Mouse (Mus musculus) forebrain, embryonic 11.5 days (tissue): Measurements from ENCODE around the gene Gpc5. TPM values are rescaled to one million over a fixed set of nuclear protein-coding genes. Genes with fewer than 3 reads are reported as not detected.

Source experiments
- ATAC-seq: fragments of 200-750 bp; cut with Nextera tagmentation; replicated peaks from 2 replicates; pipeline ENCODE4 v1.8.0; 2017; ENCODE audit warnings: moderate TSS enrichment; ENCODE audit not compliant: low FRiP score
- DNase-seq: peaks from one replicate; pipeline ENCODE4 v3.0.0-alpha.2; 2017; ENCODE audit warnings: low spot score
- H3K27ac ChIP-seq: fragments of 300-500 bp; sonication (generic); 2 replicates; pipeline ENCODE4 v1.5.1; 2014; ENCODE audit warnings: low read depth, low read length
- H3K27me3 ChIP-seq: fragments of 300-500 bp; sonication (generic); 2 replicates; pipeline ENCODE4 v1.6.1; 2014; ENCODE audit warnings: mild to moderate bottlenecking, low read length, mixed read lengths; ENCODE audit not compliant: control insufficient read depth, insufficient read depth
- H3K36me3 ChIP-seq: fragments of 300-500 bp; sonication (generic); 2 replicates; pipeline ENCODE4 v1.6.1; 2014; ENCODE audit warnings: mild to moderate bottlenecking, low read length, moderate library complexity, mixed read lengths; ENCODE audit not compliant: control insufficient read depth, insufficient read depth
- H3K4me1 ChIP-seq: fragments of 300-500 bp; sonication (generic); replicated peaks from 2 replicates; pipeline ENCODE4 v1.6.1; 2014; ENCODE audit warnings: low read length, mixed read lengths; ENCODE audit not compliant: control insufficient read depth, insufficient read depth
- H3K4me2 ChIP-seq: fragments of 300-500 bp; sonication (generic); 2 replicates; pipeline ENCODE4 v1.6.1; 2014; ENCODE audit warnings: low read depth, mild to moderate bottlenecking, low read length, moderate library complexity, mixed read lengths; ENCODE audit not compliant: severe bottlenecking
- H3K4me3 ChIP-seq: fragments of 300-500 bp; sonication (generic); 2 replicates; pipeline ENCODE4 v1.5.1; 2014; ENCODE audit warnings: low read depth, low read length
- H3K9ac ChIP-seq: fragments of 300-500 bp; sonication (generic); 2 replicates; pipeline ENCODE4 v1.6.1; 2014; ENCODE audit warnings: low read length
- H3K9me3 ChIP-seq: fragments of 300-500 bp; sonication (generic); 2 replicates; pipeline ENCODE4 v1.6.1; 2016; ENCODE audit warnings: low read length, mixed read lengths; ENCODE audit not compliant: control insufficient read depth
- WGBS: fragments of 180-500 bp; shearing (Covaris S2); extraction: QIAGEN DNeasy Blood & Tissue Kit; methylation state at CpG from one replicate; pipeline ENCODE4 v1.1.7; 2014; 5-methylcytosine and 5-hydroxymethylcytosine counted together
- polyA plus RNA-seq: library from polyadenylated mRNA; unstranded; fragments of >200 nt; fragmentation: Nextera tagmentation; extraction: Ambion mirVana; gene quantifications from 2 replicates; pipeline ENCODE4 v1.2.1, GENCODE M21; 2014

Gpc5 gene
- polyA plus RNA-seq, 1 experiment from 2014 or later = 0.48 TPM

DNA sequence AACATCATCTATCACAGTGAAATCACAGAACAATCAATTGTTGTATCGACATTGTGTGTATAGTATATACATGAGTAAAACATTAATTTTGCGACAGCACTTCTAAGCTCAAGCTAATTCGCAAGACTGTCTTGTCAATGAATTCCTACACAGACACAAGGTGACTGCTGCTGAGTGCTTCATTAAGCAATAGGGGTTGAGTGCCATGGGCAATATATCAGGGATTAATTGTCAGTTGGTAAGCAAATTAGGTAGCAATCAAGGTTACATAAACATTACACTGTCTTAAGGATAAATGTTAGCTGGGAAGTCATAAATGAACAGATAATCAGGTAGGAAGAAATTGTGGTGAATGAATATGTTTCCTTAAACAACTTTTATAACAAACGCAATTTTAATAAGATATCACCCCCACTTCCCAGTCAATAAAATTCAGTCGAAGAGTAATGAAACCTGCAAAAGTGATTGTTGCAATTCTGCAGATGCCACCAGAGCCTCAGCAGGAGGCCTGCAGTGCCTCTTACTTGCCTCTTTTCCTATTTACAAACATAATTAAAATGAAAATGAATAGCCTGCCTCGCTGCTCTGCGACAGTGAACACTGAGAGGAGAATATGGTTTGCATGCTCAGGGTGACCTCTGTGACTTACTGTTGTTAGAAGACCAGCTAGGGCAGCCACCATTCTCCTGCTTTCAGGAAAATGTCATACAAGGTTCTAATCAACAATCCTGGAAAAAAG lies 539.3 kb downstream of the Gpc5 start:
- H3K9me3 ChIP-seq = no peaks in the 10 kb centered on the region
- 78% methylated on average over 7 of the region's 7 CpGs for WGBS

DNA sequence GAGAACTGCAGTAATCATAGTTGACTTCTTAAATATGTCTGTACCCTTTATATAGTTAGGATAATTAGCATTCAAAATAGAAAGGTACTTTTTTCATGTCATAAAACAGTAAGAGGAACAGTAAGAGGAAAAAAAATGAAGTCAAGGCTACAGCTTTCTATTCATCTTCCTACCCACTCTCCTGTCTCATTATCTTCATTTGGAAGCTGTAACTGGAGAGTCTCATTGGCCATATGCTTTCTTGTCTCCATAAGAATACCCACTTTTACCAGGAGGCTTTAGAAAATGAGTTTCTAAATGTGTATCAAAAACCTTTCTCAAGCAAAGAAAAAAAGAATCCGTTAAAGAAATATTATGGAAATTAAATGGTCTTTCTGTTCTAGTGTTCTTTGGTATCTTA lies 541.3 kb downstream of the Gpc5 start:
- H3K9ac ChIP-seq = no peak overlapping the region
- ATAC-seq = no peak
- 94% methylated on average over 1 of the region's 1 CpGs for WGBS

More for the DNA sequence above, 539.3 kb downstream of the Gpc5 start:
- Histone ChIP-seq H3K4me1 (no peaks in the 10 kb centered on the region), H3K4me3 (no peak overlapping the region), H3K4me2 (no peak overlapping the region), H3K27me3 (no peaks in the 10 kb centered on the region), H3K36me3 (no peaks in the 10 kb centered on the region), H3K27ac (no peak overlapping the region), H3K9ac (no peak overlapping the region)
- DNase-seq = no peak
- ATAC-seq = no peak

DNA sequence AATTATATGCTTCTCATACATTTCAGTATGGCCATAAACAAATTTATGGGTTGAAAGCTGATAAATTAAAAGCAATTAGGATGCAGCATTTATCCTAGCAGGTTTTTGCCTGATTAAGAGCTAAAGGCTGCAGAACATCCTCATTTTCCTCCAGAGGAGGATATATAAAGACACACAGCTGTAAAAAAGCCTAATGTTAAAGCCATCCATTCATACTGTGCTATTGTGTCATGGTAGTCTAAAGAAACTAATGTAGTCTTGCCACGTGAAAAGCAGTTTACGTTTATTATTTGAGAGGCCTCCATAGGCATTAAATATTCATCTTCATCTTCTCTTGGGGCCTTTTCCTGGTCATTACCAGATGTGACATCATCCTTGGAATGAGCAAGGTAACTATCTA lies 587.9 kb downstream of the Gpc5 start:
- Histone ChIP-seq H3K27me3 (no peaks in the 10 kb centered on the region), H3K4me1 (no peaks in the 10 kb centered on the region), H3K4me3 (no peak overlapping the region), H3K27ac (no peak overlapping the region), H3K9ac (no peak overlapping the region), H3K4me2 (no peak overlapping the region), H3K36me3 (no peaks in the 10 kb centered on the region), H3K9me3 (no peaks in the 10 kb centered on the region)
- WGBS = 78% methylated on average over 2 of the region's 2 CpGs
- no peak for ATAC-seq
- no peak for DNase-seq

More for the DNA sequence above, 541.3 kb downstream of the Gpc5 start:
- no peak for DNase-seq
- Histone ChIP-seq H3K4me3 (no peak overlapping the region), H3K4me1 (no peaks in the 10 kb centered on the region), H3K4me2 (no peak overlapping the region), H3K27ac (no peak overlapping the region), H3K36me3 (no peaks in the 10 kb centered on the region), H3K9me3 (no peaks in the 10 kb centered on the region), H3K27me3 (no peaks in the 10 kb centered on the region)

DNA sequence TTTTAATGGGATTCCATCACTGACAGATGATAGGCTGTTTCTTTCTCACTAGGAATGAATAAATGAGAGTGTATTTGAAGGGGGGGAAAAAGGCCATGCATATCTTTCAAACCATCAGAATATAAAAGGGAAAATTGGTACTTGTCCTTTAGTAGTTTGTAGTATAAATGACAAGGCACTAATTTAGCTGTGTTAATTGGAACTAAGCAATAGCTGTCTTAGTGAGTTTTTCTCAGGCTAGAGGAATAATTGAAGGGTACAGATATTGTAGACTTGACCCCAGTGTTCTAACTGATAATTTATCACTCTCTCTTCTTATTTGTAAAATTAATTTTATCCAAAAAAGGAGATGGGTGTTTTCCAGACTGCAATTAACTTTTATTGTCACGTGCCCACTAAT lies 654.0 kb downstream of the Gpc5 start:
- DNase-seq (no peak), ATAC-seq (no peak)
- no peaks in the 10 kb centered on the region for H3K4me1 ChIP-seq
- no peak overlapping the region for H3K4me2 ChIP-seq
- no peak overlapping the region for H3K27ac ChIP-seq
- H3K9ac ChIP-seq = no peak overlapping the region
- no peaks in the 10 kb centered on the region for H3K27me3 ChIP-seq
- no peaks in the 10 kb centered on the region for H3K36me3 ChIP-seq
- 75% methylated on average over 1 of the region's 1 CpGs for WGBS
- no peak overlapping the region for H3K4me3 ChIP-seq
- no peaks in the 10 kb centered on the region for H3K9me3 ChIP-seq

DNA sequence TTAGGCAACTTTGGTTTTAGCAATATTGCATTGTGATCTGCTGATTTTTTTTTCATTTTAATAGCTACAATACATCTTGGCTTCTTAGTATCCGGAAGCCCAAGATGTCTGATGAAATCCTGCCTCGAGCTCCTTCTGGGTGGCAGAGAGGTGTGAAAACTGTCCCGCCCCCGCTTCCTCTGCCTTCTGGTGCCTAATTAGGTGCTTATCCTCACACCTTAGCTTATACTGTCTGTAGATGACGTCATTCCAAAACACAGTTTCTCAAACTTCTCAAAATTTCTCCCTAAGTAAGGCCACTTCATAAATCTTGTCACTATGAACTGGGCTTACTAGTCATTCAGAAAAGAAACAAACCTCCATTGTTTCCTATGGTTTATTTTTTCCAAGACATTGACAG lies 668.2 kb downstream of the Gpc5 start:
- DNase-seq (no peak), ATAC-seq (no peak; the same call in 1 of the 2 replicates)
- H3K4me1 ChIP-seq = no peaks in the 10 kb centered on the region
- WGBS = 78% methylated on average over 5 of the region's 5 CpGs
- H3K4me2 ChIP-seq = no peak overlapping the region
- H3K27me3 ChIP-seq = no peaks in the 10 kb centered on the region
- no peaks in the 10 kb centered on the region for H3K9me3 ChIP-seq
- H3K4me3 ChIP-seq = no peak overlapping the region
- no peak overlapping the region for H3K27ac ChIP-seq
- H3K9ac ChIP-seq = no peak overlapping the region
- no peaks in the 10 kb centered on the region for H3K36me3 ChIP-seq

DNA sequence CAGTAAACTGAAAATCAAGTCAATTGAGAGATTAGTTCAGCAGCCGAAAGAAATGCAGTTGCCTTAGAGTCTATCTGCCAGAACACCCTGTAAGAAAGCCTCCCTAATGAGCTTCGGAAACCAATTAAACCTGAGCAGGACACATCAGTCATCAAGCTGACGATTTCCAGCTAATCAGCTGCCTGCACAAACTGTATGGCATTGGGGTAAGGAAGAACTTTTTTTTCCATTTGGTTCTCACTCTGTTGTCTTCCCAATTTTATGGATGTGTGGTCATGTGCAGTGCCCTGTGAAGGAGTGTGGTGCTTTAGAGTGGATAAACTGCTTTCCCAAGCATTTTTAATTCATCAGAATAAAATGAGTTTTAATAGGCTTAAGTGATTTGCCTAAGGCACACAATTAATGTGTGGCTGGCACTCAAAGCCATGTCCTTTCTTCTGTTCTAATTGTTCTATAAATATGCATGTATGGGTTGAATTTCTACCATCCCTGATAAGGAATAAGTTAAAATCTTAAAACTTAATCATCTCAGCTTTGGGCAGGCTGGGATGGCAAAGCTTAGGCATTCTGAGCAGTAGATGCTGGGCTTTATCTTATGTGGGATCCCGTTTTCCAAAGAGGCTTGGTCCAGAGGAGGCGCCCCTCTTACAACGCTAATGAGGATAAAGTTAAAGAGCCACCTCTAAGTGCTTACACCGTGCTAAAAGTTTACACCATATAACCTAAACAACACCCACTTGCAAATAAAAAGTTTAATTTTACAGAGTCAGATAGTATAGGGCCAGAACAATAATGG lies 687.6 kb downstream of the Gpc5 start:
- Histone ChIP-seq H3K36me3 (no peaks in the 10 kb centered on the region), H3K27ac (no peak overlapping the region), H3K9ac (no peak overlapping the region), H3K4me2 (0 out of 2 replicates have a peak overlapping the region, but pooled peaks have one; percentile 2), H3K4me1 (peaks cover 5% of the 10 kb centered on the region; the same call in 1 of the 2 replicates), H3K9me3 (no peaks in the 10 kb centered on the region), H3K4me3 (no peak overlapping the region), H3K27me3 (no peaks in the 10 kb centered on the region)
- 21% methylated on average over 7 of the region's 7 CpGs for WGBS
- peak; percentile 94 for ATAC-seq
- DNase-seq = peak; percentile 55

DNA sequence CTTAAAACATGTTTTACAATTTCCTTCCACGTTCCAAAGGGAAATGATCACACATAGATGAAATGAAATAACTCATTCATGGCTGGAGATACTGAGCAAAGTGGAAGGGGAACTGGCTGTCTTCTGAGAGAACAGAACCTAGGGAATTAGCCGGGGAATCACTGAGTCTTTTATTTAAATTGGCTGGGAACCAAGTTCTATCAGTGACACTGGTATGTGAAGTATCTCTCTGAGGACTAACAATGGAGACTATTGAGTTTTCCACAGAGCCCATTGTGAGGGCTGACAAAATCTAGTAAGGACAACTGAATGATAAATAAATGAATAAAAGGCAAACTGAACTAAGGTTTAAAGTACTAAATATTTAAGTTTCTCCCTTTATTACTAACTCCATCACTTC lies 712.7 kb downstream of the Gpc5 start:
- no peaks in the 10 kb centered on the region for H3K9me3 ChIP-seq
- H3K27me3 ChIP-seq = no peaks in the 10 kb centered on the region
- no peak overlapping the region for H3K27ac ChIP-seq
- no peak for DNase-seq
- WGBS = 29% methylated on average over 2 of the region's 2 CpGs
- no peak overlapping the region for H3K9ac ChIP-seq
- H3K36me3 ChIP-seq = no peaks in the 10 kb centered on the region
- H3K4me2 ChIP-seq = no peak overlapping the region
- no peak overlapping the region for H3K4me3 ChIP-seq
- H3K4me1 ChIP-seq = no peaks in the 10 kb centered on the region
- ATAC-seq = no peak

DNA sequence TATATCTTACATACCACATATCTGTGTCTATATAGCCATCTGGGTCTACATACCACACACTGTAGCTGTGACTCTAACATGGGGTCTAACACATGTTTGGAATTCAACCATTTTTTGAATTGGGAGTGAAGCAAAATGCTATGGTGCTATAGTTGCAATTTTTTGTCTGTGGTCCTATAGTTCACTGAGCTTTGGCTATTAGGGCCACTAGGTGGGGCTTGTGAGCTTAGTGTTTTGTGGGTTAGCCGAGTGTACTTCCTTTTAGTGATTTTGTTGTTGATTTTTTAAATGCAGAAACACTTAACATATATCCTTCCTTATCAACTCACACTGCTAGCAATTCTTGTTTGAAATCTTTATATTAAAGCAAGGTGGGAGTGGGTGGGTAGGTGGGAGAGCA lies 727.0 kb downstream of the Gpc5 start:
- Histone ChIP-seq H3K4me3 (no peak overlapping the region), H3K36me3 (no peaks in the 10 kb centered on the region), H3K4me1 (no peaks in the 10 kb centered on the region), H3K9me3 (no peaks in the 10 kb centered on the region), H3K9ac (no peak overlapping the region), H3K4me2 (no peak overlapping the region), H3K27me3 (no peaks in the 10 kb centered on the region), H3K27ac (no peak overlapping the region)
- DNase-seq (no peak), ATAC-seq (peak; percentile 57)
- 18% methylated on average over 1 of the region's 1 CpGs for WGBS
